Mouse (Mus musculus) CH12.LX (cell line): ENCODE data around the gene Amotl1.

Experiments
- BHLHE40 ChIP-seq: IDR thresholded peaks from 2 replicates; pipeline ENCODE4 v1.6.1; 2011; ENCODE audit warnings: mild to moderate bottlenecking, low read depth, low read length, improper control_type of control experiment
- CHD2 ChIP-seq: IDR thresholded peaks from 2 replicates; pipeline ENCODE4 v1.6.1; 2011; ENCODE audit warnings: low read length, improper control_type of control experiment
- CTCF ChIP-seq, 2 experiments: IDR thresholded peaks in 1 of 2; conservative IDR thresholded peaks in 1 of 2; 2 replicates each; pipeline ENCODE4 v1.5.1; 2011 to 2012; ENCODE audit warnings: low read depth in 2 of 2, low read length in 2 of 2, improper control_type of control experiment in 1 of 2, inconsistent platforms in 1 of 2, mild to moderate bottlenecking in 1 of 2, moderate library complexity in 1 of 2
- E2F4 ChIP-seq: IDR thresholded peaks from 2 replicates; pipeline ENCODE4 v1.6.1; 2011; ENCODE audit warnings: low read depth, low read length, improper control_type of control experiment; ENCODE audit not compliant: insufficient replicate concordance
- ELF1 ChIP-seq: IDR thresholded peaks from 2 replicates; pipeline ENCODE4 v1.6.1; 2014; ENCODE audit warnings: low read depth, mild to moderate bottlenecking, inconsistent platforms, low read length, improper control_type of control experiment
- EP300 ChIP-seq: IDR thresholded peaks from 2 replicates; pipeline ENCODE4 v1.6.1; 2011; ENCODE audit warnings: low read length, improper control_type of control experiment
- JUND ChIP-seq: conservative IDR thresholded peaks from 2 replicates; pipeline ENCODE4 v1.6.1; 2011; ENCODE audit warnings: low read depth, low read length, improper control_type of control experiment
- MAFK ChIP-seq: IDR thresholded peaks from 2 replicates; pipeline ENCODE4 v1.6.1; 2011; ENCODE audit warnings: low read length, improper control_type of control experiment; ENCODE audit not compliant: insufficient replicate concordance
- MAX ChIP-seq: IDR thresholded peaks from 2 replicates; pipeline ENCODE4 v1.6.1; 2011; ENCODE audit warnings: low read length, improper control_type of control experiment
- POLR2A ChIP-seq: IDR thresholded peaks from 2 replicates; pipeline ENCODE4 v1.6.1; 2011; ENCODE audit warnings: low read depth, mild to moderate bottlenecking, improper control_type of control experiment, low read length
- RCOR1 ChIP-seq: conservative IDR thresholded peaks from 2 replicates; pipeline ENCODE4 v1.6.1; 2012; ENCODE audit warnings: low read depth, mild to moderate bottlenecking, inconsistent platforms, low read length, improper control_type of control experiment
- USF1 ChIP-seq: IDR thresholded peaks from 2 replicates; pipeline ENCODE4 v1.6.1; 2014; ENCODE audit warnings: low read depth, mild to moderate bottlenecking, inconsistent platforms, low read length, improper control_type of control experiment
- ZKSCAN1 ChIP-seq: IDR thresholded peaks from 2 replicates; pipeline ENCODE4 v1.6.1; 2012; ENCODE audit warnings: low read depth, inconsistent platforms, low read length, improper control_type of control experiment, borderline replicate concordance

GRCm38 (mm10) chr9:14666071-14666470 lies 21.2 kb upstream of the Amotl1 start:
- TF ChIP-seq ZKSCAN1 (no peak), MAX (no peak), CTCF (conservative IDR thresholded peaks at IDR 0.05 in 1 of 2, IDR thresholded peaks at IDR 0.05 in 1 of 2; ENCODE audit: low read depth in 2 of 2, low read length in 2 of 2) (no peak), BHLHE40 (no peak), RCOR1 (no peak), E2F4 (no peak), POLR2A (no peak), MAFK (no peak), CHD2 (no peak), ELF1 (no peak), EP300 (no peak), JUND (no peak), USF1 (no peak)
